Mouse (Mus musculus): ENCODE measurements at regions not wholly inside any gene's neighbourhood (a gene's known extent, or its start where the extent isn't known, plus 50 kb on each side); places are given as distances from the start of the nearest gene placed in this dataset.
A peak's percentile ranks its signal among the peaks of the same experiment; 100 is the strongest.

GRCm38 (mm10) chr19:21913005-21913670 is 135.0 kb downstream of the Cemip2 start:
- intact Hi-C loops (cut with DNase I) = loop anchor here (1.0 kb wide), 1 partner anchor 109 kb away; no protein-coding TSS in a partner anchor

GRCm38 (mm10) chr19:21913748-21914611 is 135.8 kb downstream of the Cemip2 start:
- intact Hi-C loops (cut with DNase I) = loop anchor here (1.0 kb wide), 1 partner anchor 110 kb away; no protein-coding TSS in a partner anchor
- DNase-seq (ENCODE audit: low spot score) = no peak

More at GRCm38 (mm10) chr19:21913005-21913670, 135.0 kb downstream of the Cemip2 start:
- DNase-seq (ENCODE audit: low spot score) = peak; percentile 37

- DNase-seq (ENCODE audit: low spot score) = no peak
- intact Hi-C loops (cut with DNase I) = loop anchor here (1.0 kb wide), 1 partner anchor 32 kb away; no protein-coding TSS in a partner anchor
These were observed 136.5 kb downstream of the Cemip2 start for GRCm38 (mm10) chr19:21914658-21915057.

- intact Hi-C loops (cut with DNase I) = no loop called here
- no peak for DNase-seq (ENCODE audit: low spot score)
These were observed 140.0 kb downstream of the Cemip2 start for GRCm38 (mm10) chr19:21918113-21918512.

DNA sequence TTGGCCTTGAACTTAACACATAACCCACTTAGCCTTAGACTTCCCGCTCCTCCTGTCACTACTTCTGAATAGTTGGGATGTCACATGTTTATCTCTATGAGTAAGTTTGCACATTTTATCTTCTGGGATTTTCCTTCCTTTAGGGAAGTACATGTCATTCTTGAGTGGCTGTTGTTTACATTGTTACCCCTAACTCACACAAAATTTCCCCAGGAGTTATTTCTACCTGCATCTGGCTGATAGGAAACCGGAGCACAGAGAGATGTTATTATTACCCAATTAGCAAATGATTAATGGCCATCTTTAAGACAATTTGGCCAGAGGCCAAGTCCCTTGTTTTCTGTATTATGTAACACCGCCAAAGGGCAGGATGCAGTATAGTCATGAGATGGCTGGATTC is 140.9 kb downstream of the Cemip2 start:
- intact Hi-C loops (cut with DNase I) = no loop called here
- DNase-seq (ENCODE audit: low spot score) = no peak

DNA sequence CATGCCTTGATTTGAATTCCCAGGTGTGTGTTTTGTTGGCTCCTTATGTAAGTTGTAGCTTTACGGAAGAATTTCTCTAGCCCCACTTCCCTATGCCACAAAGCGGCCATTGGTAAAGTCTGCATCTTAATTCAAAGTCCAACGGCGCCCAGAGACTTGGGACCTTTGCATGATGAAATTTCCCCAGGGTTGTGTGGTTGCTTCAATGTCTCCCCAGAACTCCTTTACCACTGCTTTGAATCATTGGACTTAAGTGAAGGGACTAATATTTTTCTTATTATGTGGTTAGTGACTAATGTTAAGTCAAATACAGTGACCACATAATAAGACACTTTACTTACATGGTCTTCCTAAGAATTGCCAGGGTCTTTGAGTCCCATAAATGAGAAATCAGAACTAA is 162.0 kb downstream of the Cemip2 start:
- DNase-seq (ENCODE audit: low spot score) = no peak
- intact Hi-C loops (cut with DNase I) = loop anchor here (5.0 to 10.0 kb wide), 5 partner anchors 43 to 365 kb away; no protein-coding TSS in a partner anchor

DNA sequence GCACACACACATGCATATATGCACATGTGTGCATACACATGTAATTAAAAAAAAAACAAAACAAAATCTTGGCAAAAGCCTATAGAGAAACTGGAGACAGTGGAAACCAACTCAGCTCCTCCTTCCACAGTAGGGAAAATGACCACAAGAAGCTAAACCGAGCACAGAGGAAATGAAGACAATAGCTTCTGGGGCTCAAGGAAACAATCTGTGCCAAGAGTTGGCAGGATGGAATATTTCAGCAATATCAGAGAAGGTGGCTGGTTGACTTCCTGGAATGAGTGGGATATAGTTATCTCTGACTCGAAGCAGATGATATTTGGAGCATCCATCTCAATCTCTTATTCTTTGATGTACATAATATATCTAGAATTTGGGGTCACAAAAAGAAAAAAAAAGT is 163.6 kb downstream of the Cemip2 start:
- intact Hi-C loops (cut with DNase I) = loop anchor here (5.0 to 10.0 kb wide), 5 partner anchors 44 to 367 kb away; no protein-coding TSS in a partner anchor
- DNase-seq (ENCODE audit: low spot score) = no peak

DNA sequence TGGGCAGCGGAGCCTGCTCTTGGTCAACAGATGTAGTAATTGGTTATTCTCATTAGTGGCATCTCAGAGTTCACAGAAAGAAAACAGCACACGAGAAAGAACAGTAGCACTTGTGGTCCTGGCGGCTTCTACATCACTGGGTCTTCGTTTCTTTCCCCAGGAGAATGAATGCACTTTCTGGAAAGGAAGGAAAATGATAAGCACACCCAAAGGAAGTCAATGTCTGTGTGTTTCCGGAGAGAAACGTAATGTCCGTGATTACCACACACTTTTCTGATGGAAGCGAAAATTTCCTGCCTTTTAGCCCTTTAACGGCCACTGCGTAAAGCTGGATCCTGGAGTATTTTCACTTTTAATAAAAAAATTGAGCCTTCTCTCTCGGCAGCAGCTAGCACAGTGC is 164.1 kb downstream of the Cemip2 start:
- DNase-seq (ENCODE audit: low spot score) = no peak
- intact Hi-C loops (cut with DNase I) = loop anchor here (5.0 to 10.0 kb wide), 5 partner anchors 45 to 367 kb away; no protein-coding TSS in a partner anchor

DNA sequence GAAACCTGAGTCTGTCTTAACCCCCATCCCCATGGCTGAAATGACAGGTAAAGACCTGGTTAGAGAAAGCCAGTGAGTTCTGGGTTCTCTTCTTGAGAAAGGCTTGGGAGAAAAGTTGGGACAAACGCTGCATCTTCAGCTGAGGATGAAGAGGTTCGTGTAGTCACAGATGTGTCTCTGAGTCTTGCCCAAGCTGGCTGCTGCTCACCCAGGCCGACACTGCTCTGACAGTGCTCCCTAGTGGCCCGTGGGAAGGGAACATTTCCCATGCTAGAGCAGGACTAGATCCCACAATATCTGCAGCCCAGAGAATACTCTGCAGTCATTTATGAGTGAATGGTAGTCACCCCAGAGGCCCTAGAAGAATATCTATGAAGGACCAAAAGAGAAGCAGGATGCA is 165.3 kb downstream of the Cemip2 start:
- peak; percentile 36 for DNase-seq (ENCODE audit: low spot score)
- intact Hi-C loops (cut with DNase I) = loop anchor here (1.0 to 10.0 kb wide), 6 partner anchors 46 to 369 kb away; no protein-coding TSS in a partner anchor

DNA sequence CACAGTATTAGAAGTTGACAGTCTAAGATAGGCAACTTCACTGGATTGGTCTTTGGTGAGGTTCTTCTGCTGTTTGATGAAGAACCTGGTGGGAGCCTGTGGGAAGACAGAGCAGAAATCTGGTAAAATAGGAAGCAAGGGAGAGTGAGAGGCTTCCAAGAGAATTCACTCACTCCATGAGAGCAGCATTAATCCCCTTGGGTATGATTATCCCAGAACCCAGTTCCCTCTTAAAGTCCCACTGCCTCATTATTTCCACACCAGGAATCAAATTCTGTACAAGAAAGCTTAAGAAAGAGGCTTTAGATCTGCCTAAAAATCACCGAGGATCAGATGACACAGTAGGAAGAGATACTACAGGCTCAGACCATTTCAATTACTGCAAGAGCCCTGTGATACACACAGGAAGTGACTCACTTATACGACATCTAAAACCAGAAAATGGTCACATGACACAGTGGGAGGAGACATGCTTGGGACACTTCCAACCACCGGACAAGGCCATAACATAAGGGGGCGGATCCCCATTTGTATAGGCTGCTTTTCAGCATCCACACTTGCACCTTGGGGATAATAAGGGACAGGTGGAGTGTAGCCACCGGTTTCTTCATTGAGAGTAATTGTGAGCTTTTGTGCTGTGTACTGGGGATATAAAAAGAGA is 168.2 kb downstream of the Cemip2 start:
- intact Hi-C loops (cut with DNase I) = loop anchor here (10.0 kb wide), 1 partner anchor 372 kb away; no protein-coding TSS in a partner anchor
- DNase-seq (ENCODE audit: low spot score) = no peak

- intact Hi-C loops (cut with DNase I) = loop anchor here (10.0 kb wide), 1 partner anchor 373 kb away; no protein-coding TSS in a partner anchor
- no peak for DNase-seq (ENCODE audit: low spot score)
These were observed 169.9 kb downstream of the Cemip2 start for GRCm38 (mm10) chr19:21948030-21948429.

- no peak for DNase-seq (ENCODE audit: low spot score)
- intact Hi-C loops (cut with DNase I) = no loop called here
These were observed 176.2 kb upstream of the Trpm3 start for GRCm38 (mm10) chr19:21962635-21963034.

- no peak for DNase-seq (ENCODE audit: low spot score)
- intact Hi-C loops (cut with DNase I) = no loop called here
These were observed 149.0 kb upstream of the Trpm3 start for GRCm38 (mm10) chr19:21989857-21990256.

DNA sequence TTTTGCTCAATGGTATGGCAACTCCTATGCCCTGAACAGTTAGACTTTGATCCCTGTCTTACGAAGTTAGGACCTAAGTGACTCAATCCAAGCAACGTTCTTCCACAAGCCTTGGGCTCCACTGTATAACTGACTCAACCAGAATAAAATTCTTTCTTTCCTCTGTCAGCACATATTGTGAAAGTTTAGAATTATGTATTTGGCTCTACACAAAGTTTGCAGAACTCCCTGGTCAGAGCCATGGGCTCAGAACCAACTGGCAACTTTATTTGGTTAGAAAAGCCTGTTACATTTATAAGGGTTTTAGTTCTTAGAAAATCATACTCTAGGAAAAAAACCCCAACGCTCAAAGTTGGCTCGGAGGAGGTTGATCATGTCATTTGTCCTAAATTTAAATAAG is 147.9 kb upstream of the Trpm3 start:
- intact Hi-C loops (cut with DNase I) = no loop called here

DNA sequence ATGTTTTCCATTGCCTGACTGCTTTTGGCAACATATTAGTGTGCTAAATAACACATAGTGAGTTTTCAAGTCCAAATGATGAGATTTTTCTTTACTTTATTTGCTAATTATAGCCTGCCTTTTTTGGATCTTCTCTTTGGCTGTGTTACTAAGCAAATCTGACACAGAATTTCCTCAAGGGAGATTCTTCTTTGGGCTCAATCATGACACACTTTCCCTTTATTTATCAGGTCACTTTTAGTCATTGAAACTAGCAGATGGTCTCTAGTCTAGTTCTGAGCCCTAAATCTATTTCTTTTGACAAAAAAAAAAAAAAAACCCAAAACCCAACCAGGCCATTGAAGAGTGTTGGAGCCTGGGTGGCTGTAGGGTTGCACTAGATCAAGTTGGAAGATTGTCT is 147.4 kb upstream of the Trpm3 start:
- intact Hi-C loops (cut with DNase I) = no loop called here
- DNase-seq (ENCODE audit: low spot score) = no peak

More for the DNA sequence above, 147.9 kb upstream of the Trpm3 start:
- peak; percentile 6 for DNase-seq (ENCODE audit: low spot score)

GRCm38 (mm10) chr19:21999621-22000020 is 139.2 kb upstream of the Trpm3 start:
- DNase-seq (ENCODE audit: low spot score) = no peak
- intact Hi-C loops (cut with DNase I) = no loop called here

- no peak for DNase-seq (ENCODE audit: low spot score)
These were observed 130.6 kb upstream of the Trpm3 start for GRCm38 (mm10) chr19:22008053-22008935.

DNA sequence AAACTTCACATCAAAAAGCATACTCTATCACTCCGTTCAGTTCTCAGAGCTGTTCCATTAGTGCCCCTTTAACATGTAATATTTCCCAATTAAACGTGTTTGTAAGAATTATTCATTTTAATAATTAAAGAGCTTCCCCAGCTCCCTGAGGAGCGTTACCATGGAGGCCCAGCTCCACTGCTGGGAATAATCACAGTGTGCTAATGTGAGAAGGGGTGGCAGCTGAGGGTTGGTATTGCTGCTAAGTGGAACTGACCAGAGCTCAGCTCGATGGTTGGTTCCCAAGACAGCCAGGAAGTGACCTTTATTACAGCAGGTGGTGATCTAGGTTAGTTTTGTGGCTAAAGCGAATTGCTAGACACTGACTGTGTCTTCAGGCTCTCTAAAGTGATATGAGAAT is 128.6 kb upstream of the Trpm3 start:
- intact Hi-C loops (cut with DNase I) = no loop called here
- no peak for DNase-seq (ENCODE audit: low spot score)

More at GRCm38 (mm10) chr19:22008053-22008935, 130.6 kb upstream of the Trpm3 start:
- intact Hi-C loops (cut with DNase I) = no loop called here
